Mouse (Mus musculus) lung, embryonic 16.5 days (tissue): Measurements from ENCODE around the gene Zfp747. TPM values are rescaled to one million over a fixed set of nuclear protein-coding genes. Genes with fewer than 3 reads are reported as not detected.

ENCODE experiments used
- ATAC-seq: fragments of 200-750 bp; cut with Nextera tagmentation; 2 replicates; pipeline ENCODE4 v1.8.0; 2017; ENCODE audit warnings: low read depth, mild to moderate bottlenecking, moderate library complexity
- H3K27ac ChIP-seq: fragments of 300-500 bp; sonication (generic); 2 replicates; pipeline ENCODE4 v1.5.1; 2014; ENCODE audit warnings: mild to moderate bottlenecking, control low read depth, low read length
- H3K27me3 ChIP-seq: fragments of 300-500 bp; sonication (generic); 2 replicates; pipeline ENCODE4 v1.6.1; 2014; ENCODE audit warnings: low read depth, low read length, mixed read lengths; ENCODE audit not compliant: control insufficient read depth, insufficient read depth
- H3K36me3 ChIP-seq: fragments of 300-500 bp; sonication (generic); 2 replicates; pipeline ENCODE4 v1.6.1; 2014; ENCODE audit warnings: low read length; ENCODE audit not compliant: control insufficient read depth, insufficient read depth
- H3K4me1 ChIP-seq: fragments of 300-500 bp; sonication (generic); replicated peaks from 2 replicates; pipeline ENCODE4 v1.6.1; 2014; ENCODE audit warnings: low read length, mixed read lengths; ENCODE audit not compliant: control insufficient read depth, insufficient read depth
- H3K4me2 ChIP-seq: fragments of 300-500 bp; sonication (generic); 2 replicates; pipeline ENCODE4 v1.6.1; 2014; ENCODE audit warnings: low read depth, low read length, control low read depth
- H3K4me3 ChIP-seq: fragments of 300-500 bp; sonication (generic); 2 replicates; pipeline ENCODE4 v1.5.1; 2014; ENCODE audit warnings: mild to moderate bottlenecking, low read length, control low read depth
- H3K9ac ChIP-seq: fragments of 300-500 bp; sonication (generic); 2 replicates; pipeline ENCODE4 v1.6.1; 2014; ENCODE audit warnings: low read length, control low read depth
- H3K9me3 ChIP-seq: fragments of 300-500 bp; sonication (generic); 2 replicates; pipeline ENCODE4 v1.6.1; 2016; ENCODE audit warnings: low read length; ENCODE audit not compliant: control insufficient read depth
- WGBS: fragments of 180-500 bp; shearing (Covaris S2); extraction: QIAGEN DNeasy Blood & Tissue Kit; methylation state at CpG from one replicate; pipeline ENCODE4 v1.1.7; 2014; 5-methylcytosine and 5-hydroxymethylcytosine counted together
- polyA plus RNA-seq: library from polyadenylated mRNA; unstranded; fragments of >200 nt; fragmentation: Nextera tagmentation; extraction: Ambion mirVana; gene quantifications from 2 replicates; pipeline ENCODE4 v1.2.1, GENCODE M21; 2015

The Zfp747 gene
- polyA plus RNA-seq, 1 experiment from 2014 or later: 8.4 TPM

- H3K9ac ChIP-seq: no peak overlapping the region
- H3K27me3 ChIP-seq: no peaks in the 10 kb centered on the region; the same call in 1 of the 2 replicates
Measured at GRCm38 (mm10) chr7:127358472-127358871, 17.4 kb downstream of the Zfp747 start.

GRCm38 (mm10) chr7:127357871-127358270 is 18.0 kb downstream of the Zfp747 start:
- Histone ChIP-seq H3K9ac (no peak overlapping the region), H3K27ac (no peak overlapping the region), H3K4me2 (no peak overlapping the region), H3K27me3 (no peaks in the 10 kb centered on the region; the same call in 1 of the 2 replicates), H3K4me3 (no peak overlapping the region), H3K36me3 (no peaks in the 10 kb centered on the region), H3K4me1 (no peaks in the 10 kb centered on the region), H3K9me3 (peaks cover 4% of the 10 kb centered on the region)
- WGBS: 61% methylated on average over 2 of the region's 2 CpGs
- no peak for ATAC-seq

More at GRCm38 (mm10) chr7:127358472-127358871, 17.4 kb downstream of the Zfp747 start:
- H3K4me3 ChIP-seq: no peak overlapping the region
- peaks cover 1% of the 10 kb centered on the region for H3K9me3 ChIP-seq
- no peak overlapping the region for H3K27ac ChIP-seq
- 57% methylated on average over 4 of the region's 4 CpGs for WGBS
- no peak for ATAC-seq
- H3K4me2 ChIP-seq: no peak overlapping the region
- H3K4me1 ChIP-seq: peaks cover 3% of the 10 kb centered on the region; the same call in 1 of the 2 replicates
- no peaks in the 10 kb centered on the region for H3K36me3 ChIP-seq

- H3K9ac ChIP-seq: no peak overlapping the region
- no peak overlapping the region for H3K27ac ChIP-seq
- no peak overlapping the region for H3K4me3 ChIP-seq
- WGBS: 48% methylated on average over 3 of the region's 3 CpGs
- peaks cover 4% of the 10 kb centered on the region for H3K9me3 ChIP-seq
- no peak for ATAC-seq
- no peaks in the 10 kb centered on the region for H3K36me3 ChIP-seq
- H3K27me3 ChIP-seq: no peaks in the 10 kb centered on the region; the same call in 1 of the 2 replicates
- no peaks in the 10 kb centered on the region for H3K4me1 ChIP-seq
- no peak overlapping the region for H3K4me2 ChIP-seq
Measured at GRCm38 (mm10) chr7:127355796-127356195, 20.1 kb downstream of the Zfp747 start.

- peaks cover 4% of the 10 kb centered on the region for H3K9me3 ChIP-seq
- no peak overlapping the region for H3K4me3 ChIP-seq
- H3K27me3 ChIP-seq: no peaks in the 10 kb centered on the region; the same call in 1 of the 2 replicates
- H3K4me2 ChIP-seq: no peak overlapping the region
- WGBS: 72% methylated on average over 5 of the region's 5 CpGs
- ATAC-seq: no peak
- H3K27ac ChIP-seq: no peak overlapping the region
- peaks cover 6% of the 10 kb centered on the region; the same call in 1 of the 2 replicates for H3K4me1 ChIP-seq
- no peak overlapping the region for H3K9ac ChIP-seq
- H3K36me3 ChIP-seq: no peaks in the 10 kb centered on the region
Measured at GRCm38 (mm10) chr7:127351230-127352004, 24.4 kb downstream of the Zfp747 start.

- H3K4me2 ChIP-seq: peak overlapping the region; percentile 89
- peak overlapping the region; percentile 90 for H3K4me3 ChIP-seq
- ATAC-seq: no peak
- peak overlapping the region; percentile 20; the same call in 1 of the 2 replicates for H3K9ac ChIP-seq
- H3K27ac ChIP-seq: peak overlapping the region; percentile 97
- H3K9me3 ChIP-seq: no peaks in the 10 kb centered on the region
- H3K36me3 ChIP-seq: peaks cover 16% of the 10 kb centered on the region
- no peaks in the 10 kb centered on the region for H3K27me3 ChIP-seq
- H3K4me1 ChIP-seq: peaks cover 14% of the 10 kb centered on the region
- 12% methylated on average over 8 of the region's 8 CpGs for WGBS
Measured at GRCm38 (mm10) chr7:127346676-127347075, 29.2 kb downstream of the Zfp747 start.

- Histone ChIP-seq H3K4me1 (peaks cover 14% of the 10 kb centered on the region), H3K27me3 (no peaks in the 10 kb centered on the region), H3K4me2 (peak within 1 kb of the TSS; percentile 89), H3K4me3 (peak within 1 kb of the TSS; percentile 90), H3K9ac (peak within 1 kb of the TSS; percentile 91), H3K36me3 (peaks cover 22% of the 10 kb centered on the region), H3K27ac (peak within 1 kb of the TSS; percentile 97), H3K9me3 (no peaks in the 10 kb centered on the region)
- WGBS: under 1% methylated on average over 65 of the region's 76 CpGs
- peak; percentile 94 for ATAC-seq
Measured at GRCm38 (mm10) chr7:127345512-127346325, 30.1 kb downstream of the Zfp747 start, which contains the start of gene Zfp768. Gene Zfp768, minus strand, starts transcription at chr7:127345589.

- peak; percentile 57 for ATAC-seq
- Histone ChIP-seq H3K27ac (peak overlapping the region; percentile 97), H3K9me3 (no peaks in the 10 kb centered on the region), H3K4me2 (peak overlapping the region; percentile 89), H3K36me3 (peaks cover 22% of the 10 kb centered on the region), H3K27me3 (no peaks in the 10 kb centered on the region), H3K4me3 (peak overlapping the region; percentile 90), H3K4me1 (peaks cover 14% of the 10 kb centered on the region), H3K9ac (peak overlapping the region; percentile 91)
- WGBS: 1% methylated on average over 31 of the region's 42 CpGs
Measured at GRCm38 (mm10) chr7:127345092-127345491, 30.8 kb downstream of the Zfp747 start.

GRCm38 (mm10) chr7:127344371-127344770 is 31.5 kb downstream of the Zfp747 start:
- Histone ChIP-seq H3K27ac (no peak overlapping the region), H3K36me3 (peaks cover 22% of the 10 kb centered on the region), H3K9ac (peak overlapping the region; percentile 91), H3K9me3 (no peaks in the 10 kb centered on the region), H3K27me3 (no peaks in the 10 kb centered on the region), H3K4me1 (peaks cover 14% of the 10 kb centered on the region), H3K4me3 (peak overlapping the region; percentile 90), H3K4me2 (peak overlapping the region; percentile 89)
- no peak for ATAC-seq
- WGBS: 90% methylated on average over 8 of the region's 8 CpGs
